Mouse (Mus musculus) forebrain, embryonic 15.5 days (tissue): ENCODE results near the gene Mapk1. TPM values are rescaled to one million over a fixed set of nuclear protein-coding genes. Genes with fewer than 3 reads are reported as not detected.

Source experiments
- ATAC-seq: fragments of 200-750 bp; cut with Nextera tagmentation; replicated peaks from 2 replicates; pipeline ENCODE4 v1.8.0; 2017; ENCODE audit warnings: mild to moderate bottlenecking, moderate TSS enrichment, moderate library complexity
- H3K27ac ChIP-seq: fragments of 300-500 bp; sonication (generic); replicated peaks from 2 replicates; pipeline ENCODE4 v1.5.1; 2015; ENCODE audit warnings: mild to moderate bottlenecking, inconsistent platforms
- H3K27me3 ChIP-seq: fragments of 300-500 bp; sonication (generic); 2 replicates; pipeline ENCODE4 v1.6.1; 2015; ENCODE audit warnings: inconsistent platforms
- H3K36me3 ChIP-seq: fragments of 300-500 bp; sonication (generic); 2 replicates; pipeline ENCODE4 v1.6.1; 2015; ENCODE audit warnings: mild to moderate bottlenecking, inconsistent platforms
- H3K4me1 ChIP-seq: fragments of 300-500 bp; sonication (generic); 2 replicates; pipeline ENCODE4 v1.6.1; 2015; ENCODE audit warnings: inconsistent platforms
- H3K4me2 ChIP-seq: fragments of 300-500 bp; sonication (generic); replicated peaks from 2 replicates; pipeline ENCODE4 v1.6.1; 2015; ENCODE audit warnings: mild to moderate bottlenecking, inconsistent platforms
- H3K4me3 ChIP-seq: fragments of 300-500 bp; sonication (generic); 2 replicates; pipeline ENCODE4 v1.5.1; 2015; ENCODE audit warnings: mild to moderate bottlenecking, inconsistent platforms
- H3K9ac ChIP-seq: fragments of 300-500 bp; sonication (generic); replicated peaks from 2 replicates; pipeline ENCODE4 v1.6.1; 2015; ENCODE audit warnings: mild to moderate bottlenecking, inconsistent platforms
- H3K9me3 ChIP-seq: fragments of 300-500 bp; sonication (generic); 2 replicates; pipeline ENCODE4 v1.6.1; 2016; ENCODE audit warnings: inconsistent platforms
- WGBS: fragments of 180-500 bp; shearing (Covaris S2); methylation state at CpG from one replicate; pipeline ENCODE4 v1.1.7; 2015; ENCODE audit warnings: mixed read lengths; 5-methylcytosine and 5-hydroxymethylcytosine counted together
- polyA plus RNA-seq: library from polyadenylated mRNA; unstranded; fragments of >200 nt; fragmentation: Nextera tagmentation; extraction: Ambion mirVana; gene quantifications from 2 replicates; pipeline ENCODE4 v1.2.1, GENCODE M21; 2015

Mapk1 gene
- polyA plus RNA-seq, 1 experiment from 2014 or later = 193 TPM

DNA sequence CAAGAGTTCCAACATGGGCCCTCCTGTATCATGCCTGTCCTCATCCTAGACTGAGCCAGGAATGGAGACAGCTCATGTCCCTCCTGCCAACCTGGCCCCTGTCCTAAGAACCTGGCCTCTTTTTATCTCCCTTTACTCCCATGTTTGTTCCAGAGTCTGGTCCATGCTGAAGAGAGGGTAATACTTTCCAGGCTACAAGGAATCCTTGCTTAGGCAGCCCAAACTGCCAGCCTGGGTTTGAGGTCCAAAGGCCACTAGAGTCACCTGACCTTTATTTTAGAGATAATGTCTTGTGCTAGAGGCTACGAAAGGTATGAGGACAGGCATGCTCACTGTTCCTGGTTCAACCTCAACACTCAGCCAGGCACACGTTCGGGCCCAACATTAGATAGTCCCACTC lies 113.8 kb downstream of the Mapk1 start:
- ATAC-seq = no peak
- Histone ChIP-seq H3K4me1 (no peaks in the 10 kb centered on the region), H3K36me3 (peaks cover 79% of the 10 kb centered on the region), H3K9me3 (no peaks in the 10 kb centered on the region), H3K27me3 (no peaks in the 10 kb centered on the region), H3K4me3 (no peak overlapping the region), H3K9ac (no peak overlapping the region), H3K4me2 (no peak overlapping the region), H3K27ac (no peak overlapping the region)
- WGBS = 95% methylated on average over 3 of the region's 3 CpGs

Other genes starting within 250 kb of the Mapk1 start
- gene Spag6l, start 153.9 kb upstream of the Mapk1 start, polyA plus RNA-seq = 9.7 and 11.3 TPM in 2 replicates
- gene Igll1, start 119.4 kb upstream of the Mapk1 start, polyA plus RNA-seq = not detected in 2 replicates
- gene Top3b, start 112.6 kb upstream of the Mapk1 start, polyA plus RNA-seq = 68.8 and 75.8 TPM in 2 replicates
- 1.7 and 2.7 TPM in 2 replicates for gene Vpreb1, start 112.5 kb upstream of the Mapk1 start, polyA plus RNA-seq
- gene Ppm1f, start 86.9 kb upstream of the Mapk1 start, polyA plus RNA-seq = 25.4 and 26.4 TPM in 2 replicates
- 181 and 183 TPM in 2 replicates for gene Ypel1, start 86.3 kb downstream of the Mapk1 start, polyA plus RNA-seq
- gene Ppil2, start 127.9 kb downstream of the Mapk1 start, polyA plus RNA-seq = 161 and 162 TPM in 2 replicates
- gene 2610318N02Rik, start 141.8 kb downstream of the Mapk1 start, polyA plus RNA-seq = 27.1 and 30.1 TPM in 2 replicates
- 43.4 and 47.2 TPM in 2 replicates for gene Sdf2l1, start 149.0 kb downstream of the Mapk1 start, polyA plus RNA-seq
- gene Ydjc, start 161.2 kb downstream of the Mapk1 start, polyA plus RNA-seq = 23.1 and 26.3 TPM in 2 replicates
- 1.3 TPM in 2 replicates for gene Ccdc116, start 163.8 kb downstream of the Mapk1 start, polyA plus RNA-seq
- gene Ube2l3, start 219.3 kb downstream of the Mapk1 start, polyA plus RNA-seq = 307 and 318 TPM in 2 replicates
- 1.7 TPM in 2 replicates for gene Rimbp3, start 225.2 kb downstream of the Mapk1 start, polyA plus RNA-seq